Mouse (Mus musculus) heart, postnatal 0 days (tissue): ENCODE results near the gene Tbkbp1.

Experiments used
- CTCF ChIP-seq: IDR thresholded peaks from 2 replicates; pipeline ENCODE4 v1.5.1; 2016; ENCODE audit warnings: antibody characterized with exemption, control low read depth, low read depth
- EP300 ChIP-seq: IDR thresholded peaks from 2 replicates; pipeline ENCODE4 v1.6.1; 2016; ENCODE audit warnings: antibody characterized with exemption, low read depth

DNA sequence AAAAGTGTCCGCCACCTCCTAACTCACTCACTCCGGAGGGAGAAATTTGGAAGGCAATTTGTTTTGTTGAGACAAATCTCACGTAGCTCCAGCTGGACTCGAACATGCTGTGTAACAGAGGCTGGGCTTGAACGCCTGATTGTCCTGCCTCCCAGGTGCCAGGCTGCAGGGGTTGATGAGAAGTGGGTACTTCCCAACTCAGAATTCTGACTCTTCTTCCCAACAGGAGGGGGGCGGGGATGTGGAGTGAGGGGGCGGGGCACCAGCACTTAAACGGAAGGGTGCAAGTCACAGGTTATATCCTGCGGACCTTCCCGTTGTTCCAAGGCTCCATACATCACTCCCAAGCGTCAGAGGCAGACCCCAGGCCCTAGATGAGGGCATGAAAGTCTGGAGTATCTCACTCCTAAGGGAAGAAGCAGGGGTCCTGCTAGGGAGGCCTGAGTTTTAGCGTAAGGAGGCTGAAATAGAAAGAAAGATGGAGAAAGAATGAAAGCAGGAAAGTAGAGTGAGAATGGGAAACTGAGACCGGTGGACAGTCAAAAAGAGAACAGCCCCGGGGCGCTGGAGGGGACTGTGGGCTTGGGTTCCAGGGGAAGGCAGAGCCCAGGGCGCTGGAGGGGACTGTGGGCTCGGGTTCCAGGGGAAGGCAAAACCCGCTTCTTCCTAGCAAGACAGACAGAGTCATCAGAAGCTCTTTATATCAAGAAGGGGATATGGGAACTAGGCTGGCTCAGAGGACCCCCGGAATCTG, 23.6 kb downstream of the Tbkbp1 start:
- TF ChIP-seq CTCF (no peak), EP300 (no peak)
